Mouse (Mus musculus): Measurements from ENCODE around the gene Map1lc3b.

DNA sequence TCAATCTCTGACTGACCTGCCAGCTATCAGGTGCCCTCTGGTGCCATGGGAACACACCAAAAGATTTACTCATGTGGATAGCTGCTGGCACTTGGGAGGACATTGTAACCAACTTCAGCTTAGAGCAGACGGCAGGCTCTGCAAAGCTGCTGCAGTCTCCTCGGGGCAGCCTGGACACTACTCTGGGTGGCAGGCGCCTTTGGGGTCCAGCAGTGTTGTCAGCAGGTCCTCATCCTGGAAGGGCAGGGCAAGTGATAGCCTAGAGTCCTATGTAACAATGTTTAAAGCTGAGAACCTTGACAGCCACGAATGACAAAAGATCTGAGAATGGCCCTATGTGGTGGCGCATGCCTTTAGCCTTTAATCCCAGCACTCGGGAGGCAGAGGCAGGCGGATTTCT lies 8.0 kb downstream of the Map1lc3b start:
- no peak for TF ChIP-seq GATA1 (IDR thresholded peaks at IDR 0.05; ENCODE audit: low read length)
- no peak for TF ChIP-seq TAL1 (IDR thresholded peaks at IDR 0.05; ENCODE audit: low read length)
